Comparison of ENCODE assay signal across 8 mouse cellular contexts in genomic region chr9:59034836-59035235, GRCm38 (mm10). TPM values are rescaled to one million over a fixed set of nuclear protein-coding genes. Genes with fewer than 3 reads are reported as not detected.
DNase-seq lines count a peak whose midpoint lies in the region; ATAC-seq and TF ChIP-seq lines count a peak whose summit lies in the region.

No protein-coding gene starts in this region.

- H3K9ac ChIP-seq in hindbrain, embryonic 14.5 days, result peak overlapping the region; percentile 93
- 0 out of 2 replicates have a peak overlapping the region, but pooled peaks have one; percentile 24 for H3K9ac ChIP-seq in lung, embryonic 16.5 days (ENCODE audit: low read length)

- peaks cover 14% of the 10 kb centered on the region for H3K4me1 ChIP-seq in E14TG2a.4 (replicated peaks; ENCODE audit: low read depth, low read length)
- peaks cover 46% of the 10 kb centered on the region for H3K4me1 ChIP-seq in embryonic facial prominence, embryonic 10.5 days
- peaks cover 21% of the 10 kb centered on the region for H3K4me1 ChIP-seq in hindbrain, embryonic 14.5 days (replicated peaks; ENCODE audit: control insufficient read depth, insufficient read depth, low read length)
- H3K4me1 ChIP-seq in lung, embryonic 16.5 days (replicated peaks; ENCODE audit: control insufficient read depth, insufficient read depth, low read length), result peaks cover 9% of the 10 kb centered on the region; the same call in 1 of the 2 replicates

- WGBS in embryonic facial prominence, embryonic 10.5 days, result 39% methylated on average over 5 of the region's 5 CpGs
- WGBS in hindbrain, embryonic 14.5 days, result 36% methylated on average over 5 of the region's 5 CpGs
- 11% methylated on average over 5 of the region's 5 CpGs for WGBS in lung, embryonic 16.5 days

- no peak for ATAC-seq in hindbrain, embryonic 14.5 days (ENCODE audit: low FRiP score)
- ATAC-seq in lung, embryonic 16.5 days (ENCODE audit: low read depth), result no peak
- no peak for ATAC-seq in granulocyte monocyte progenitor cell, adult 5-6 weeks (replicated peaks; ENCODE audit: poor library complexity, severe bottlenecking)

- intact Hi-C loops in left cerebral cortex, postnatal 25 days (cut with DNase I), result loop anchor here (5.0 kb wide), 1 partner anchor 82 kb away; no protein-coding TSS in a partner anchor

- H3K9me3 ChIP-seq in E14TG2a.4 (ENCODE audit: low read length), result no peaks in the 10 kb centered on the region
- H3K9me3 ChIP-seq in embryonic facial prominence, embryonic 10.5 days, result peaks cover 4% of the 10 kb centered on the region; the same call in 1 of the 2 replicates
- H3K9me3 ChIP-seq in hindbrain, embryonic 14.5 days (ENCODE audit: control insufficient read depth, low read length), result no peaks in the 10 kb centered on the region
- H3K9me3 ChIP-seq in lung, embryonic 16.5 days (ENCODE audit: control insufficient read depth, low read length), result no peaks in the 10 kb centered on the region

- no peak overlapping the region for H3K27ac ChIP-seq in embryonic facial prominence, embryonic 10.5 days (replicated peaks)
- H3K27ac ChIP-seq in hindbrain, embryonic 14.5 days, result no peak overlapping the region
- H3K27ac ChIP-seq in lung, embryonic 16.5 days (ENCODE audit: low read length), result no peak overlapping the region

- peak overlapping the region; percentile 94 for H3K4me3 ChIP-seq in E14TG2a.4 (replicated peaks; ENCODE audit: low read length)
- peak overlapping the region; percentile 95 for H3K4me3 ChIP-seq in embryonic facial prominence, embryonic 10.5 days
- H3K4me3 ChIP-seq in hindbrain, embryonic 14.5 days (replicated peaks; ENCODE audit: low read length), result peak overlapping the region; percentile 99
- H3K4me3 ChIP-seq in lung, embryonic 16.5 days (ENCODE audit: low read length), result peak overlapping the region; percentile 71

- TF ChIP-seq CTCF in E14TG2a.4 (conservative IDR thresholded peaks at IDR 0.05; ENCODE audit: low read length), result no peak

- H3K36me3 ChIP-seq in E14TG2a.4 (ENCODE audit: insufficient read depth, low read length), result no peaks in the 10 kb centered on the region
- H3K36me3 ChIP-seq in embryonic facial prominence, embryonic 10.5 days (replicated peaks), result peaks cover 6% of the 10 kb centered on the region
- no peaks in the 10 kb centered on the region for H3K36me3 ChIP-seq in hindbrain, embryonic 14.5 days (replicated peaks; ENCODE audit: control insufficient read depth, insufficient read depth)
- H3K36me3 ChIP-seq in lung, embryonic 16.5 days (ENCODE audit: control insufficient read depth, insufficient read depth, low read length), result no peaks in the 10 kb centered on the region

- no peaks in the 10 kb centered on the region for H3K27me3 ChIP-seq in E14TG2a.4 (ENCODE audit: insufficient read depth, low read length)
- no peaks in the 10 kb centered on the region for H3K27me3 ChIP-seq in embryonic facial prominence, embryonic 10.5 days (replicated peaks; ENCODE audit: low read depth, poor library complexity, severe bottlenecking)
- no peaks in the 10 kb centered on the region for H3K27me3 ChIP-seq in hindbrain, embryonic 14.5 days (ENCODE audit: control insufficient read depth, insufficient read depth, low read length)
- H3K27me3 ChIP-seq in lung, embryonic 16.5 days (ENCODE audit: control insufficient read depth, insufficient read depth, low read depth, low read length), result no peaks in the 10 kb centered on the region

- peak overlapping the region; percentile 84 for H3K4me2 ChIP-seq in hindbrain, embryonic 14.5 days (replicated peaks)
- peak overlapping the region; percentile 77 for H3K4me2 ChIP-seq in lung, embryonic 16.5 days (ENCODE audit: low read depth, low read length)

- DNase-seq in embryonic facial prominence, embryonic 10.5 days (ENCODE audit: low spot score), result no peak
- DNase-seq in hindbrain, embryonic 14.5 days (ENCODE audit: low spot score), result no peak
- no peak for DNase-seq in urinary bladder, postnatal 36 days (ENCODE audit: low spot score in 2 of 2)
- DNase-seq in T-cell, adult 2 months (ENCODE audit: low spot score), result no peak
- no peak for DNase-seq in left cerebral cortex, postnatal 25 days (ENCODE audit: low spot score in 2 of 2)

RNA-seq across cellular contexts. Expression of gene Neo1, which starts 1.4 kb away (rescaled TPM):
- polyA plus RNA-seq in embryonic facial prominence, embryonic 10.5 days (2016; fragmentation: Nextera tagmentation; extraction: Ambion mirVana), result 34.4 and 36.8 TPM in 2 replicates
- 62.1 and 66.9 TPM in 2 replicates for polyA plus RNA-seq in hindbrain, embryonic 14.5 days (2014; fragmentation: Nextera tagmentation; extraction: Ambion mirVana)
- 38.9 and 39.1 TPM in 2 replicates for polyA plus RNA-seq in lung, embryonic 16.5 days (2015; fragmentation: Nextera tagmentation; extraction: Ambion mirVana)
- not detected in 2 replicates for total RNA-seq in granulocyte monocyte progenitor cell, adult 5-6 weeks (2014; fragmentation: Nextera tagmentation)
- 0.86 TPM in 1 of 2 replicates, not detected in the other for total RNA-seq in granulocyte monocyte progenitor cell, adult 5-6 weeks (2017)
- 10 to 100 TPM; 77.4 to 80.4 TPM for total RNA-seq in left cerebral cortex, postnatal 25 days (2021)
